Mouse (Mus musculus): Measurements from ENCODE around the gene Itih3. TPM values are rescaled to one million over a fixed set of nuclear protein-coding genes. Genes with fewer than 3 reads are reported as not detected.

Gene Itih3
- polyA plus RNA-seq, 1 experiment from 2014 or later, result 0.53 TPM

- no peak overlapping the region for H3K4me3 ChIP-seq (replicated peaks; ENCODE audit: low read depth, low read length)
- peaks cover 13% of the 10 kb centered on the region for H3K4me1 ChIP-seq (replicated peaks; ENCODE audit: insufficient read depth, low read length)
- H3K36me3 ChIP-seq (ENCODE audit: insufficient read depth, low read length), result peaks cover 13% of the 10 kb centered on the region; the same call in 1 of the 2 replicates
- peak overlapping the region; percentile 85 for H3K27ac ChIP-seq
- H3K27me3 ChIP-seq (ENCODE audit: insufficient read depth, low read length), result no peaks in the 10 kb centered on the region
- WGBS, result 71% methylated on average over 25 of the region's 25 CpGs
- ATAC-seq (replicated peaks; ENCODE audit: low FRiP score, low read depth) (no peak), DNase-seq (ENCODE audit: low spot score) (peak; percentile 78)
- H3K4me2 ChIP-seq (ENCODE audit: low read length), result no peak overlapping the region
- no peaks in the 10 kb centered on the region for H3K9me3 ChIP-seq (replicated peaks; ENCODE audit: low read length)
- no peak for TF ChIP-seq CTCF (IDR thresholded peaks at IDR 0.05; ENCODE audit: low read depth)
- H3K9ac ChIP-seq (ENCODE audit: low read depth, low read length), result no peak overlapping the region
These were observed 53.1 kb downstream of the Itih3 start for GRCm38 (mm10) chr14:30870206-30871147.

GRCm38 (mm10) chr14:30869391-30869801 lies 54.2 kb downstream of the Itih3 start:
- H3K4me2 ChIP-seq (ENCODE audit: low read length), result no peak overlapping the region
- peaks cover 5% of the 10 kb centered on the region; the same call in 1 of the 2 replicates for H3K4me1 ChIP-seq (replicated peaks; ENCODE audit: insufficient read depth, low read length)
- TF ChIP-seq CTCF (IDR thresholded peaks at IDR 0.05; ENCODE audit: low read depth), result no peak
- ATAC-seq (replicated peaks; ENCODE audit: low FRiP score, low read depth), result no peak
- H3K36me3 ChIP-seq (ENCODE audit: insufficient read depth, low read length), result 0 out of 2 replicates have a peak, but pooled peaks cover 7% of the 10 kb centered on the region
- no peak for DNase-seq (ENCODE audit: low spot score)
- H3K9me3 ChIP-seq (replicated peaks; ENCODE audit: low read length), result no peaks in the 10 kb centered on the region
- no peak overlapping the region for H3K9ac ChIP-seq (ENCODE audit: low read depth, low read length)
- H3K27ac ChIP-seq, result peak overlapping the region; percentile 85
- no peaks in the 10 kb centered on the region for H3K27me3 ChIP-seq (ENCODE audit: insufficient read depth, low read length)
- H3K4me3 ChIP-seq (replicated peaks; ENCODE audit: low read depth, low read length), result no peak overlapping the region
- 71% methylated on average over 8 of the region's 8 CpGs for WGBS

GRCm38 (mm10) chr14:30868826-30869225 lies 54.7 kb downstream of the Itih3 start:
- no peaks in the 10 kb centered on the region for H3K27me3 ChIP-seq (ENCODE audit: insufficient read depth, low read length)
- H3K27ac ChIP-seq, result no peak overlapping the region
- no peak overlapping the region for H3K4me2 ChIP-seq (ENCODE audit: low read length)
- TF ChIP-seq CTCF (IDR thresholded peaks at IDR 0.05; ENCODE audit: low read depth), result no peak
- H3K9ac ChIP-seq (ENCODE audit: low read depth, low read length), result no peak overlapping the region
- 88% methylated on average over 10 of the region's 10 CpGs for WGBS
- no peak for ATAC-seq (replicated peaks; ENCODE audit: low FRiP score, low read depth)
- H3K9me3 ChIP-seq (replicated peaks; ENCODE audit: low read length), result no peaks in the 10 kb centered on the region
- no peak overlapping the region for H3K4me3 ChIP-seq (replicated peaks; ENCODE audit: low read depth, low read length)
- no peak for DNase-seq (ENCODE audit: low spot score)
- 0 out of 2 replicates have a peak, but pooled peaks cover 6% of the 10 kb centered on the region for H3K36me3 ChIP-seq (ENCODE audit: insufficient read depth, low read length)
- no peaks in the 10 kb centered on the region for H3K4me1 ChIP-seq (replicated peaks; ENCODE audit: insufficient read depth, low read length)

DNA sequence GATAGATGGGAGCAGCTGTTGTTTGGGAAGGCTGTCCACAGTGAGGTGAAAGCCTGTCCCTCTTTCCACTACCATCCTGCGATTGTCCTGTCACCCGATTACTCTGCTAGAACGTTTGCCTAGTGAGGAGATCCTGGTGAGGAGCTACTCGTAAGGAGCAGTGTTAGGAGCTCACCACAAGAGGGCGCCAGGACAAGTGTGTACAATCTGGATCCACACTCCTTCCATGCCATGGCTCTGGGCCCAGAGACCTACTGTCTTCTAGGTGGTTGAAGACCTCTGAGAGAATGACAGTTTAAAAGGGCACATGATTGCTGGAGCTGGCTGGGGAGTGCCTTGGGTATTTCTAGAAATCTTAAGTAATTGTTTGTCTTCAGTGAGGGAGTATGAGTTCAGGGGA lies 56.5 kb downstream of the Itih3 start:
- Histone ChIP-seq H3K9me3 (replicated peaks; ENCODE audit: low read length) (no peaks in the 10 kb centered on the region), H3K4me3 (replicated peaks; ENCODE audit: low read depth, low read length) (no peak overlapping the region), H3K27ac (no peak overlapping the region), H3K9ac (ENCODE audit: low read depth, low read length) (no peak overlapping the region), H3K27me3 (ENCODE audit: insufficient read depth, low read length) (no peaks in the 10 kb centered on the region), H3K4me1 (replicated peaks; ENCODE audit: insufficient read depth, low read length) (no peaks in the 10 kb centered on the region), H3K36me3 (ENCODE audit: insufficient read depth, low read length) (no peaks in the 10 kb centered on the region), H3K4me2 (ENCODE audit: low read length) (no peak overlapping the region)
- ATAC-seq (replicated peaks; ENCODE audit: low FRiP score, low read depth) (0 out of 2 replicates have a peak, but pooled peaks have one; percentile 33), DNase-seq (ENCODE audit: low spot score) (peak; percentile 91)
- TF ChIP-seq CTCF (IDR thresholded peaks at IDR 0.05; ENCODE audit: low read depth), result peak; percentile 87
- 26% methylated on average over 5 of the region's 5 CpGs for WGBS

DNA sequence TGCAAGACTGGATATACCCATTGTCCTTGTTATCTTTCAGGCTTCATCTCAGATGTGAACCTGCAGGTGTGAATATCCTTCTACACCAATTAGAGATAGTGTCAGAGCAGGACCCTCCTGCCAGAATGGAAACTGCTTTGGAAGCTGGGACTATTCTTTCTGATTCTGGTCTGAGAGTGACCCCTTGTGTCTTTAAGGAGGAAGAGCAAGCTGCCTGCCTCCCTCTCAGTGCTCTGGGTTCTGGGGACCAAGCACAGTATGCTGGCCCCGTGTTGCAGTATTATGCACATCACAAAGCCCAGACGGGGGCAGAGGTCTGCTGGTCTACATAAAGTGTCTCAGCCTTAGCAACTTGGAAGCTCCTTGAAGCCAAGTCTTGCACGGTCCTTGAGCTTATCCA lies 58.2 kb downstream of the Itih3 start:
- WGBS, result 66% methylated on average over 3 of the region's 3 CpGs
- Histone ChIP-seq H3K9me3 (replicated peaks; ENCODE audit: low read length) (no peaks in the 10 kb centered on the region), H3K27me3 (ENCODE audit: insufficient read depth, low read length) (no peaks in the 10 kb centered on the region), H3K4me3 (replicated peaks; ENCODE audit: low read depth, low read length) (no peak overlapping the region), H3K4me2 (ENCODE audit: low read length) (no peak overlapping the region), H3K27ac (no peak overlapping the region), H3K9ac (ENCODE audit: low read depth, low read length) (no peak overlapping the region), H3K36me3 (ENCODE audit: insufficient read depth, low read length) (no peaks in the 10 kb centered on the region), H3K4me1 (replicated peaks; ENCODE audit: insufficient read depth, low read length) (no peaks in the 10 kb centered on the region)
- 0 out of 2 replicates have a peak, but pooled peaks have one; percentile 26 for ATAC-seq (replicated peaks; ENCODE audit: low FRiP score, low read depth)
- DNase-seq (ENCODE audit: low spot score), result peak; percentile 69
- peak; percentile 75 for TF ChIP-seq CTCF (IDR thresholded peaks at IDR 0.05; ENCODE audit: low read depth)

DNA sequence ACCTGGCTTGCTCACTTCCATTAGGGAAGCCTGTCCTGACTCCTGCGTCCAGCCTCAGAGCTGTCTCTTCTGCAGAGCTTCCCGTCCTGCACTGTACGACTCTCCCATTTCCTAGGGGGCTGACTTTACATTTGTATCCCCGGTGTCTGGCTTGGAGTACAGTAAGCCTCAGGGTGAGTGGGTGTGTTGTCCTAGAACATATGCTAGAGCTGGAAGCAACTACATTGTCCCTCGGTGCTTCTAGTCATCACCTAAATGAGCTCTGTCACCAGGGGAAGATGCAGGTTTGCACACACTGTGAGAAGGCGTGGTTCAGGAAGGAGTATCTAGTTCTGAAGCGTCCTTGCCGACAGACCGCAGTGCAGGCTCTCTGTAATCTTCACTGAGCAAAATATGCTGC lies 61.2 kb downstream of the Itih3 start:
- ATAC-seq (replicated peaks; ENCODE audit: low FRiP score, low read depth), result no peak
- 85% methylated on average over 9 of the region's 9 CpGs for WGBS
- Histone ChIP-seq H3K4me3 (replicated peaks; ENCODE audit: low read depth, low read length) (no peak overlapping the region), H3K36me3 (ENCODE audit: insufficient read depth, low read length) (no peaks in the 10 kb centered on the region), H3K4me2 (ENCODE audit: low read length) (no peak overlapping the region), H3K9ac (ENCODE audit: low read depth, low read length) (no peak overlapping the region), H3K4me1 (replicated peaks; ENCODE audit: insufficient read depth, low read length) (no peaks in the 10 kb centered on the region), H3K27me3 (ENCODE audit: insufficient read depth, low read length) (no peaks in the 10 kb centered on the region), H3K9me3 (replicated peaks; ENCODE audit: low read length) (no peaks in the 10 kb centered on the region), H3K27ac (no peak overlapping the region)
- no peak for TF ChIP-seq CTCF (IDR thresholded peaks at IDR 0.05; ENCODE audit: low read depth)
- no peak for DNase-seq (ENCODE audit: low spot score)
